Mouse (Mus musculus) kidney, adult 2 months (tissue): ENCODE measurements at regions not wholly inside any gene's neighbourhood (a gene's known extent, or its start where the extent isn't known, plus 50 kb on each side); places are given as distances from the start of the nearest gene placed in this dataset.

Experiments used
- CTCF ChIP-seq: fragments of 200-500 bp; conservative IDR thresholded peaks from 2 replicates; pipeline ENCODE4 v1.5.1; 2011; ENCODE audit warnings: low read depth, mild to moderate bottlenecking, control low read depth, low read length, moderate library complexity, mixed read lengths; ENCODE audit not compliant: insufficient read depth, insufficient read length
- POLR2A ChIP-seq: fragments of 200-500 bp; IDR thresholded peaks from one replicate; pipeline ENCODE4 v1.6.1; 2011; ENCODE audit warnings: low read depth, low read length, control low read depth

DNA sequence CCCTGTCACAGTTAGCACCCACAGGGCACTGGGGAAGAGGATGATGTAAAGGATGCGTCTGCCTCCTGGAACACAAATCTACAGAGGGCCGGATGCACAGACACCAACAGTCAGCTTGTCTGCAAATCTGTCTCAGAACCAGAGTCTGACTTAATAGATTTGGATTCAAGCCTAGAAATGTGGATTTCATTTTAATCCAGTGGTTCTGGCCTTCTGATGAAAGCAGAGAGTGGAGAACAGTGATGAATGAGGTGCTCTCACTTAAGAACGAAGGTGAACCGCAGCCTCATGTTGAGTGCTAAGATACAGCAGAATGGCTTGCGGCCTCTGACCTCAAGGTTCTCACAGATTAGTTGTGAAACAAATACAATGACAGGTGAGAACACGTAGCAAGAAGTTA is 446.5 kb downstream of the Tmem114 start:
- TF ChIP-seq CTCF (no peak), POLR2A (no peak)
